Mouse (Mus musculus): ENCODE data around the gene Lrrn2.

The Lrrn2 gene

DNA sequence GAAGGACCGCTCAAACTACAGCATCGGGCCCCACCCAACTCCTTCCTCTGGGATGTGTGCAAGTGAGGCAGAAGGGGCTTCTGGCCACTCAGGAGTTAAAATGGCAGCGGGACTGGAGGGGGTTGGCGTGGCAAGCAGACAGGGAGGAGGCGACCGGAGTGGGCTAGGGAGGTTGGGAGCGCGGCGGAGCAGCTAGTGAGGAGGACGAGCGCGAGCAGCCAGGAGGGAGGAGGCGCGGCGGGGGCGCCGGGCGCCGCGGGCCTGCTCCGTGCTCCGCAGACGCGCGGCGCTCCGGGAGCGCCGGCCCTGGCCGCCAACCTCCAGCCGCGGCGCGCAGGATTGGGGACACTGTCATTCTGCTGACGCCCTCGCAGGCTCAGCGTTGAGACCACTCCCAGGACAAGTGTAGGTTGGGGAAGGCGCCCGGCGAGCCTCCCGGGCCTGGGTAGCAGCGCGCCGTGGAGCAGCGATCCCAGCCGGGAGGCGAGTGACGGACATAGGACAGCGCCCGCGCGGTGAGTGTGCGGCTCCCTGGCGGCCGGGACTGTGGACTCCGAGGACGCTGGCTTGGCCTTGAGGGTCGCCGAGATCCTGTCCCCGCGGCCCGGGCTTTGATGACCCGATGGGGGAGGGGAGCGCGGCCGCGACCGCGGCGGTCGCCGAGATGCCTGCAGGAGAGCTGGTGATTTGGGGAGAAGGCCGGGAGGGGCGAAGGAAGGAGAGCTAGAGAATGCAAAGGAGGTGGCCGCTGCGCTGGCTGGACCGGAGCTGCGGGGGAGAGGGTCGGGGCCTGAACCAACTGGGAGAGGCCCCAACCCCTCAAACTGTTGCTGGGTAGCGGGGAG is at the start of gene Lrrn2:
Gene Lrrn2 (plus strand): TSS at position 113 of the 845 bp plus-strand sequence.
- peak in 1 of 2 experiments; percentile 42 for DNase-seq (ENCODE audit: low spot score in 2 of 2)

DNA sequence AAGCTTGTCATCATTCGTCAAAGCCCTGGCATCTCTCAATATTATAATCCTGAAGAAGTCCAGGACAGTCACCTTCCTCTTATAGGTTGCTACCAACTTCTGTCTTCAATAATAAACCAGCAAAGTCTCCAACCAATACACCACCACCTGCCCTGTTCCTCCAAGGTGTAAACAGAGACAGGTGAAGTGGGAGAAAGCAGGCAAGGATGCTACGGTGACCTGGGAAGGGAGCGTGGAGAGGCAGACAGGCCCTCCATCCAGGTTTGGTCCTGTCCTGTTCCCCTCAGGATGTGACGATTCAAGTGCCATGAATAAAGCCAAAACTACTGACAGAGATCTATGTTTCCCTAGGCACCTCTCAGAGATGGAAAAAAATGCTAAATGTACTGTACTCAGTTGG is 48.1 kb upstream of the Lrrn2 start:
- no peak for DNase-seq (ENCODE audit: low spot score in 2 of 2)

DNA sequence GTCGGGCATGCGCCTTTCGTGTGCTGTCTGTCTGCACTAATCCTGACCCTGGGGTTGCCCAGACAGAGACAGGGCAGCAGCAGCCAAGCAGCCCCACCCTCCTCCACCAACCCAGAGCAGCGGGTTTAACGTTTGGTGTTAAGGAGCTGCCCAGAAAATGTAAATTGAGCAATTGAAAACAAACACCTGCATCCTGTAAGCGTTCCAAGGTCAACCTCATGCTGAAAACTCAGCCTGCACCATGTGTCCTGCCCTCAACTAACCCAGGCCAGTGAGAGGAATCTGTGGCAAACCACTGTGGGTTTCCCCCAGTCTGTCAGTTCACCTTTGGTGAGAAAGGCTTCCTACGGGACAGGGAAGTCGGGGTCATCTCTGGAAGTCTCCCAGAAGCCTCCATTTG is 46.0 kb upstream of the Lrrn2 start:
- no peak for DNase-seq (ENCODE audit: low spot score in 2 of 2)

DNA sequence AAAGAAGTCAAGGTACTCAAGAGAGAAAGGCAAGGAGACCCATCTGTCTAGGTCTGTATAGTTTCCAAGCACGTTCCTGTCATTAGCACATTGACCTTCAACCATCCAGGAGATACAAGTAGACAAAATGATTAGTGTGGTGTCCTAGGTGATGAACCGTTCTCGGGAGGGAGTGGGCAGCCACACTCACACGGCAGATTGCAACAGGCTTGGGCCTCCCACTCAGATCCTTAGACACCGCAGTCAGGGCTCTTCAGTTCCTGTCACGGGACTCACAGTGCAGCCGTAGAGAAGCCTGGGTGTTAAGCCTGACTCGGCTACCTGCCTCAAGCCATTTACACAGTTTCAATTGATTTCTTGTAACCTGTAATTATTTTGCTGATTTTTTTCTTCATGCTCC is 43.2 kb upstream of the Lrrn2 start:
- no peak for DNase-seq (ENCODE audit: low spot score in 2 of 2)

DNA sequence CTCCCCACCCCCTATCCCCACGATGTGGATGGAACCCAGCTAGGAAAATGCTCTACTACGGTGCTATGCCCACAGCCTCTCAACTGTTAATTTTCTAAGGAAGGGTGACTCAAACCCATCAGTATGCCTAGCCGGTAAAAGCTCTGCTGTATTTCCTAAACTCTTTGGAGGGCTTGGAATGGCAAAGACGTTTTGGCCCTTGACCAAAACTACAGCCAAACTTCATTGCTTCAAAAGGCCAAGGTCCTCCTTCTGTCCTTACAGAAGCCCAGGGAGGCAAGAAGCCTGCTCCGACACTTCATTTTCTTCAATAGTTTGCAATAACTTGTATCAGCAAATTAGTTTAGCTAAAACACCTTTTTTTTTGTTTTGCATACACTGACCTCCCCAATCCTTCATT is 42.4 kb upstream of the Lrrn2 start:
- no peak for DNase-seq (ENCODE audit: low spot score in 2 of 2)

DNA sequence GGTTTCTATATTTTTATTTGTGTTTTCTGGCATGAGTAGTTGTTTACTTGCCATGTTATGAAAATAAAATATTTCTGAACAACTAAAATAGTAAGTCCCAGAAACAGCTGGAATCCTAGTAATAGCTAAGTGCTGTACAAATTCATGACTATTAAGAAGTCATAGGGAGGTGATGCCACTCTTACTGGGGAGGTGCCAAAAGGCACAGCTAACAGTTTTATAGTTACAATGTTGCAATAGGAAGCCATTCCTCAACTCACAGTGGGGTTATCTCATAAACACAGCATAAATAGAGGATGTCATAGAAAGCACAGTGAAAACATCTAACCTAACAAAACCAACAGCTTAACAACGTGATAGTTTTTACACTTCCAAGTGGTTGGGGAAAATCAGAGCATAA is 41.7 kb upstream of the Lrrn2 start:
- no peak for DNase-seq (ENCODE audit: low spot score in 2 of 2)

DNA sequence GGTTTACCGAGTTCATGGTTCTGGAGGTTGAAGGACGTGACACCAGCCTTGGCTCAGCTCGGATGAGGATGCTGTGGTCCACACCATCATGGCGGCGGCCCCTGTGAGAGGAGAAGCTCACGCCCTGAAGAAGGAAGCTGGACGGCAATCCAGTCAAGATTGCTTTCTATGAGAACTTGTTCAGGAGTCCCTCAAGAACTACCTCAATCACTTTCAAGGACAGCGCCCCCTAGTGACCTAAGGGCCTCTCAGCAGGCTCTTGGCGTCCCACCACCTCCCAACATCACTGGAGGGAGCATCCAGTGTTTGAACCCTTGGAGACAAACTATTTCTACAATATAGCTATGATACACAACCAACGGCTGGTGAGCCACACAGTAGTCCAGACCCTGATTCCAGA is 36.5 kb upstream of the Lrrn2 start:
- DNase-seq (ENCODE audit: low spot score in 2 of 2), result no peak

DNA sequence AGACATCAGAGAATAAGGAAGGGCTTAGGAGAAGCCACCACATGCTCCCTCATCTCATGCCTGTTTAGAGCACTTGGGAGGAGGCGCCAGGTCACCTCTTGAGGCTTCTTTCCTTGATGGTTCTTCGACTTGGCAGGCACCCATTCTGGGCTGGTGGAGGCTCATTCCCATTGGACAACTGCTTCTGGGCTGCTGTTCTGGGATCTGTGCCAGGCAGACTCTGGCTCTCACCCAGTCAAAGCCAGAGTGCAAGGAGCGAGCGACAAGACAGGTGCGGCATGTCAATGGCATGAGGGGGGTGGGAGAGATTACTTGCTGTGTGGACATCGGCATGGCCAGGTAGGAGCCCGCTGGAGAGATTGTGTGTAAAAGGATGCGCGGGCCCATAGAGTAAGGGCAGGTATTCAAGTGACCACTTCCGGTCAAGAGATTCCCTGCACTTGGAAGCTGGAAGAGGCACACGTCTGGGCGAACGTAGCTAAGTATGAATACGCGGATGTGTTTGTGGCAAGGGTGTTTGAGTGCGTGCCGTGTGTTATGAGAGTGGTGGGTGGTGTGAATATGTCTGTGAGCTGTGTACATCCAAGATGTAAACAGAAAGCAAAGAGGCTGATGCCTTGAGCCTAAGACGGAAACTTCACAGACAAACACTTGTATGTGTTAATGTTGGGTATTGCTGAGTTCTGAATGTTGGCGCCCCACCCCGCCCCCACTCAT is 35.8 kb upstream of the Lrrn2 start:
- DNase-seq (ENCODE audit: low spot score in 2 of 2), result no peak

DNA sequence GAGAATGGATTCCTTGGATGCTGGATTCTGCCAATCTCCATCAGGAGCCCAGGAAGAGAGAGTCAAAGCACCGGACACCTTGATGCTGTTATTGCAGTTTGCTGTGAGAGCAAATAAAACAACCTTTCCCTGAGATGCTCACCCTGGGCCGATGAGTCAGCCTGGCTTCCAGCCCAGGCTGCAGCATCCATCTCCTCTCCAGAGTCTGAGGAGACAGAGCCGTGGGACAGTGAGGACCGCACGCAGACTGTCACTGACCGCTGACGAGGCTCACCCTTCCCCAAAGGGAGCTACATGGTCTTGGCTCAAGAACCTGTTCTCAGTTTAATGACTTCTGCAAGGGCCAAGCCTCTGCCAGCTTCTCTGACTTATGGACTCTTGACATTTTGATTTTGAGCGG is 34.3 kb upstream of the Lrrn2 start:
- no peak for DNase-seq (ENCODE audit: low spot score in 2 of 2)

DNA sequence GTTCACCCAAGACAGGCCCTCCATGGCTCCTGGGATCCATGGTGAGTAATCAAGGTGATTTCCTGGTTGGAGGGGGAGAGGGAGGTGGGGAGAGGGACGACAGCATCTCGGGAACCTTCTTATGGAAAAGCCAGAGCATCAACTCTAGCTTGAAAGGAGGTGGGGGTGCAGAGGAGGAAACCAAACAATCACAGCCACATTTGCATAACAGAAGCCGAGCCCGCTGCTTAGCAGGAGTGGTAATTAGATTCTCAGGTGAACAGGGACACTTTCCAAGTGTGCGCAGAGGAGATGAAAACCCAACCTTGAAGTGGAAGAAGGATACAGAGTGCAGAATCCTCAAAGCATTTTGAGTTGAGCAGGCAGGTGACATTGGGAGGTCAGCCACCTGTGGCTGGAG is 29.3 kb upstream of the Lrrn2 start:
- DNase-seq (ENCODE audit: low spot score in 2 of 2), result no peak

DNA sequence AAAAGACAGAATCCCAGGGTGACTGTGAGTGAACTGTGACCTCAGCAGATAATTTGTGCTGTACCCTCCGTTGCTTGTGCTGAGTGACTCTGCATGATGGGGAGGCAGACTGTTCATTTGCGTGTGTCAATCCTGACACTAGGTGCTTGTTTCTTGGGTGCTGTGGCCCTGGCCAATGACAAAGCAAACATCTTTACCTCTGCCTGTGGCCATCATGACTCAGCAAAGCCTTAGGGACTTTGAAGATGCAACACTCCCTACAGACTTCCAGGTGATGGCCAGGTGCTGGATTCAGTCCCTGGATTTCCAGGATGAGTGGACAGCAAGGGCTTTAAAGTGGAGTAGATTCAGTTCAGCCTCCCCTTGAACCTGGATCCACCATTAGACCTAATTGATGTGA is 28.8 kb upstream of the Lrrn2 start:
- DNase-seq (ENCODE audit: low spot score in 2 of 2), result no peak

DNA sequence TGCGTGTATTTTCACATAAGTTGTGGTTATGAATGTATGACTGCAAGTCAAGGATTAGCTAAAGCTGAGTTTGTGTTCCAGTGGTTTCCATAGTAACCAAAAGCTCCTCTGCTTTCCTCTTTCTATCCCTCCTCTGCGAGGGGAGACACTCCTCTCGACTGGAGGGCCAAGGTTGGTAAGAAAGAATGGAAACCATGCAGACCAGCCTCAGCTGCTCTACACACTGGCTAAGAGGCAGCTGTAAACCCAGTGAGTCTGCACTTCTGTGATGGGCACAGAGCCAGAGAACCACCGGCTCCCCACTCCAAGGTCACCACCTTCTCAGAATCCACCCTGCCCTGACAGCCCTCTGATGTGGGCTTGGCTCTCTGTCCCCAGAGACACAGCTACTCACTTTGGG is 28.3 kb upstream of the Lrrn2 start:
- no peak for DNase-seq (ENCODE audit: low spot score in 2 of 2)

DNA sequence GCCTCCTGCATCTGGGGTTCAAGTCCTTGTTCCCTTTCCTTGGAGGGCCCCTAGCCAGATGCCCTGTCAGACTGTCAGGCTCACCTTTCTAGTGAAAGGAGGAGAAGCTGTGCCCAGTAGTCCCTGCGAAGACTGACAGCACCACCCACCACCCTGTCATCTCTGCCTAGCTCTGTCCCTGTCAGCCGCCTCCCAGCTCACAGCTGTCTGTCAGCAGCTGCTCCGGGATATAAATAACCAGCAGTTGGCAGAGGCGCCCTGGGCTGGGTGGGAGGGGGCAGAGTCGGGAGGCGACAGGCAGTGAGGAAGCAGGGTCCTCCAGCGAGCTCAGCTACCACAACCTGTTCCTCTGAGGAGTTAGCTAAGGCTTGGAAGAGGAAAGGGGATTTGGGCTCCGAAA is 26.8 kb upstream of the Lrrn2 start:
- DNase-seq (ENCODE audit: low spot score in 2 of 2), result no peak

DNA sequence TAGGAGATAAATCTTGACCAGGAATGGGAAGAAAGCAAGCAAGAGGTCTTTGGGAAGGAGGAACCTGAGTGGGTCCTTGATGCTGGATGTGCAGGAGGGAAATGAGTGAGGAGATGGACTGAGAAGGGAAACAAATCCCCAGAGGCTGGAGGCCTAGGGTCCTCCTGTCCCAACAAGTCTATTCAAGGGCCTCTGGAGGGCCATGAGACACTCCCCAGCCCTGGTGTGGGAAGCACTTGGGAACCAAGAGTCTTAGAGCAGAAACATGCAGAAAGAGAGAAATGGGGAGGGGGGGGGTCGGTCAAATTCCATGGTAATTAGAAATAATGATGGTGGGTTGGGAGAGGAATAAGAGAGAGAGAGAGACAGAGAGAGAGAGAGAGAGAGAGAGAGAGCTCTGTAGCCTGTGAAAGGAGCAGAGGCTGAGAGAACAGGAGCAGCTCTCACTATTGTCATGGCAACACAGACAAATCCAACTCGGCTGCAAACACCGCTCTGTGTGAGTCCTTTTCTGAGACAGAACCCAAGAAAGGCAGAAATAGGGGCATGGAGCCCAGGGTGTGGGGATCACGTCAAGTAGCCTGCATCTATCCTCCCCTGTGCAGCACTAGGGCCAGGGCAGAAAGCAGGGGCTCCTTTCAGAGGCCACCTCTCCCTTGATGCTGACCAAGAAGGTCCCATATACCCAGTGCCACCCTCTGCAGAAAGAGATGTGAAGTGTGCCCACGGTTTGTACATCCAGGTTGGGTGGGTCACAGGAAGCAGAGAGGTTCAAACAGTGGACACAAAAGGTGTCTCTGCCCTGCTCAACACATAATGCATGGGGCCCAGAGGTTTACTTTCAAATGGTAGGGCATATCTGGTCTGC is 21.3 kb upstream of the Lrrn2 start:
- DNase-seq (ENCODE audit: low spot score in 2 of 2), result no peak

DNA sequence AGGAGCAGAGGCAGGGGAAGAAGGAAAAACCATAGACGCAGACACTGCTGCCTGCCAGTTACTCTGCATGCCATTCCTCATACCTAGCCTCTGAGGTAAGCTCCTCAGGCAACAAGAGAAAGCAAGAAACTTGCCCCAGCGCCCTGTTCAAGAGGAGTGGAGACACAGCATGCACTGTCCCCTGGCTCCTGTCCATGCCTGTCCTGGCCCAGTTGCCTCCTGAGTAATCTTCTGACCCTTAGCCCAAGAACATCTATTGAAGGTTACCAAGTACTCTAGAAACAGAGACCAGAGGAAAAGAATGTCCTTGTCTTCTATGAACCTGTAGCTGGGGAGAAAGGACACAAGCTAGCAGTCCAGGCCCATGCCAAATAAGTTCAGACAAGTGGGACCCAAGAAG is 15.9 kb upstream of the Lrrn2 start:
- no peak for DNase-seq (ENCODE audit: low spot score in 2 of 2)

DNA sequence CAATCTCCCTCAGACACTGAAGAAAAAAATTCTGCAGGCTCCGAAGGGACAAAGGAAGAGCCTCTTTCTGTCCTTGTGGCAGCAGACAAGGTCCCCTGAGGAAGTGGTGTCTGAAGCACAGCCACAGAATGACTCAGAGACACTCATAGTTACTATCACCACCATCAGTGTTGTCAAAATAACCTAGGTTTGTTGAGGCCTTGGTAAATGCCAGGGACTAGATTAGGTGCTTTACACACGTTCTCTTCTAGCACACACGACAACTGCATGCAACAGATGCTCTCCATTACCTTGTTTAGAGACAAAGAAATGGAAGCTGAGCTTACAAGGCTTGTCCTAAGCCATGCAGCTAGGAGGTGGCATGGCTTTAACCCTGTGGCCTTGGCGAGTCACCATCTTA is 14.5 kb upstream of the Lrrn2 start:
- DNase-seq (ENCODE audit: low spot score in 2 of 2), result no peak

DNA sequence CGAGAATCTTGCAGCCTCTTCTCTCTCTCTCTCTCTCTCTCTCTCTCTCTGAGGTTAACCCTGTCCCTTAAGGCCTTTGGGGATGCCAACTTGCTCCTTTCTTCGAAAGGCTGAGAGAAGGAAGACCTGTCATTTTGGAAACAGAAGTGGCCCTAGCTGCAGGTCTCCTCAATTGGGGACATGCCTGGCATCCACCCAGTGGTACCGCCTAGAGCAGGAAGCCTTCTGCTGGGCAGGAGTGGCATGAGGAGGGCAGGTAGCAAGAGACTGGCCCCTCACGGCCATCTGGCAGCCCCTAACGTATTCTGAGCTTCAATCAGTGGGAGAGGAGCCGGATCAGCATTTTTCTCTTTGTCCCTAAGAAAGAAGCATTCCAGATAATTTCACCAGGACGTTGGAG is 9.7 kb upstream of the Lrrn2 start:
- no peak for DNase-seq (ENCODE audit: low spot score in 2 of 2)

DNA sequence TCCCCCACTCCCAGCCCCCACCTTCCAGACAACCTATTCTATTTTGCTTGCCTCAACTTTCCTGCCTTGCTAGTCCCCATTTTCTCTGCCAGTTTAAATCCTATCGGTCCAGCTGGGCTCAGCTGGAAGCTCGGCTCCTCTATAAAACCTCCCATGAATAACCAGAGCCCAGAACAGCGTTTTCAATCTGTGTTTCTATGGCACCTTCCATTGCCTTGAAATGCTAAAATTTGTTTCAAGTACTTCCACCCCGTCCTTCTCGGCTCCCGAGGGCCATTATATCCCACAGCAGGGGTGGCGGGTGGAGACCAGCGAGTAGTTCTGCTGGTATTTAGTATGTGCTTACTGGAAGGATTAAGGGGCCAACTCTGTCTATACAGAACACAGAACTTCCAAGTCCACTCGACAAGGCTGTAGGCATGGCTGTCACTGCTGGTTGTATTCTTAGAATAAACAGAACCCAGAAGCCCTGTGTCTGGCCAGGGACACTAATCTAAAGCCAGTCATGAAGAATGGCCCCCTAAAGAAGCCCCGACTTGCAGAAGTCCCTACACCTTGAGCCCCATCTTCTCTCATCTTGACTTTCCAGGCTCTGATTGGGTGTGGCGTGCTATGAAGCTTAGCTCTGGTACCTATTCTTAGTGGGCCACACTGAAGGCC is 992 bp upstream of the Lrrn2 start:
- DNase-seq (ENCODE audit: low spot score in 2 of 2), result no peak

DNA sequence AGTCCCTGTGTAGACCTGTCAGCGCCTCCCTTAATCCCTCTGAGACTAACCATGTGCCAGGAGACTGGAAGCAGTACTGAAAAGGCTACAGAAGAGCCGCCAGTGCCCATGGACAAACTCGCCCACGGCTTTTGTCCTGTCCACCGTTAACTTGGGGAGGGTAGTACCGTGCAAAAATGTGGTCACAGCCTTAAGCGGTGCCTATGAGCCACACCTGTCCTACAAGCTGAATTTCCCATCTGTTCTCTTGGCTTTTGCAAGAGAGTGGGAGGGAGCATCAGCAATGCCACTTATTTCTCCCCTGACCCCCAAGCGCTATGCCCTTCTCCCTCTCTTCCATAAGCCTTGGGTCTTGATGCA is 292 bp upstream of the Lrrn2 start:
- DNase-seq (ENCODE audit: low spot score in 2 of 2), result no peak

DNA sequence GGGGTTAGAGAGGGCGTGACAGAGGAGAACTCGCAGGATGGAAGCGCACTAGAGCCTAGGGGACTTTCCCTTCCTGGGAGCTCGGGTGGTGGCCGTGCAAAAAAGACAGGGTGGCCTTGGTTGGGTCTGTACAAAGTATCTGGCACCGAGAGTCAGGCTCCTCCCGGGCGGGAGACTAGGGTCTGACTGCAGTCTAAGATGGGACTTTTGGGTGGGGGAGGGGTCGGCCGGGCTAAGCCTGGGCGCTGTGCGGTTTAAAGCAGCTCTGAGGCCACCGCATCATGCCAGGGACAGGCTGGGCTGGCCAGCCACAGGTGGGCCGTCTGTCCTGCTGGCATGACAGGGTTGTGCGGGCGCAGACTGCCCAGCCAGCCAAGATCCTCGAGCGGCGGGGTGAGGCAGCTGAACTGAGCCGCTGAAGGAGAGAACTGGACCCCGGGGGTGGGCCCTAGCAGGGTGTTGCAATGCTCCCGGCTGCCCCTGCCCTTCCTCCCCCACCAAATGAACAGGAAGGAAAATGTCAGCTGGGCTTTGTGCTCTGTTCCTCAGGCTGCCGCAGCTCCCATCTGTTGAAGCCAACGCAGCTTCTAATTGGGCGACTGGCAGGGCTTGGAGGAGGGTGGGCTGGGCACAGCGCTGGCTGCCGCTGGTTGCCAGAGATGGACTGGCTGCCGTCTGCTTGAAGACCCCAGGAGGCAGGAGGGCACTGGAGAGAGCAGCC is 1.1 kb downstream of the Lrrn2 start:
- no peak for DNase-seq (ENCODE audit: low spot score in 2 of 2)

DNA sequence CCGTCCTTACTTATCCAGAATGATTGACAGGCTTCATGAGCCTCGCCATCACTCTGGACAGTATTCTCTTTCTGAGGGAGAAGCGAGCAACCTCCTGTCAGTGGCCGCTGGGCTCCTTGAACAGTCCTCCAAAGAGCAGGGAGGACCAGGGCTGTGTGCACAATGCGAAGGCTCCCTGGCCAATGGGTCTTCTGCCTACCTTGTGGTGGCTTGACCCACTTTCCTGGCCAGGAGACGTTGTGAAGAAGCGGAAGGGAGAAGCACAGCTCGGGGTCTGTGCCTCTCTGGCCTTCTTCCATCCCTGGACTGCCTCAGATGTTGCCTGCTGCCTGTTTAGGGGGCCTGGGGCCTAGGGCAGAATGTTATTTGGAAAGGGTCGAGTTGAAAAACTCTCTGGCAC is 1.8 kb downstream of the Lrrn2 start:
- DNase-seq (ENCODE audit: low spot score in 2 of 2), result no peak
